Comparison of ENCODE assay signal across 9 mouse cellular contexts in genomic region chr13:29780713-29781112, GRCm38 (mm10).
DNase-seq lines count a peak whose midpoint lies in the region; ATAC-seq and TF ChIP-seq lines count a peak whose summit lies in the region.
"Had no signal": no experiment of that assay in that cellular context is flagged by ENCODE, and none has a peak within 500 bp of the region (broad histone marks: within the 10 kb centered on the region; RNA-seq: fewer than 3 reads in every experiment).

No protein-coding gene starts in this region.

- no peak overlapping the region for H3K4me2 ChIP-seq in embryonic facial prominence, embryonic 11.5 days (ENCODE audit: low read depth, low read length)
- H3K4me2 ChIP-seq: limb, embryonic 15.5 days had no signal

- H3K9ac ChIP-seq in embryonic facial prominence, embryonic 11.5 days (replicated peaks; ENCODE audit: low read length) = no peak overlapping the region
- H3K9ac ChIP-seq: limb, embryonic 15.5 days had no signal

- H3K36me3 ChIP-seq in embryonic facial prominence, embryonic 11.5 days (replicated peaks; ENCODE audit: control insufficient read depth, insufficient read depth, low read depth, low read length) = no peaks in the 10 kb centered on the region
- no peaks in the 10 kb centered on the region for H3K36me3 ChIP-seq in kidney, adult 2 months (ENCODE audit: control insufficient read depth, insufficient read depth, low read length)
- H3K36me3 ChIP-seq: limb, embryonic 15.5 days had no signal

- no peak overlapping the region for H3K4me3 ChIP-seq in embryonic facial prominence, embryonic 11.5 days (ENCODE audit: low read depth, low read length)
- H3K4me3 ChIP-seq in kidney, adult 2 months (ENCODE audit: insufficient read depth, low read depth, low read length) = no peak overlapping the region
- H3K4me3 ChIP-seq: limb, embryonic 15.5 days had no signal

- H3K27me3 ChIP-seq in embryonic facial prominence, embryonic 11.5 days (ENCODE audit: control insufficient read depth, insufficient read depth, low read length) = no peaks in the 10 kb centered on the region
- H3K27me3 ChIP-seq in kidney, adult 2 months (replicated peaks; ENCODE audit: control insufficient read depth, insufficient read depth, low read length) = no peaks in the 10 kb centered on the region
- H3K27me3 ChIP-seq: limb, embryonic 15.5 days had no signal

- no peak overlapping the region for H3K27ac ChIP-seq in embryonic facial prominence, embryonic 11.5 days (replicated peaks; ENCODE audit: low read depth, low read length)
- no peak overlapping the region for H3K27ac ChIP-seq in kidney, adult 2 months (ENCODE audit: insufficient read depth, low read depth, low read length)
- H3K27ac ChIP-seq: limb, embryonic 15.5 days had no signal

- no peaks in the 10 kb centered on the region for H3K9me3 ChIP-seq in embryonic facial prominence, embryonic 11.5 days (replicated peaks; ENCODE audit: control insufficient read depth, low read length)
- H3K9me3 ChIP-seq: limb, embryonic 15.5 days had no signal

- no peak for TF ChIP-seq CTCF in kidney, adult 2 months (conservative IDR thresholded peaks at IDR 0.05; ENCODE audit: insufficient read depth, insufficient read length, low read depth, low read length)

- DNase-seq in adrenal gland, postnatal 10 days = peak; percentile 60
- DNase-seq in adrenal gland, adult 8-10 months = no peak
- peak; percentile 18 for DNase-seq in embryonic facial prominence, embryonic 11.5 days (ENCODE audit: low spot score)
- peak; percentile 92 for DNase-seq in kidney, adult 2 months
- DNase-seq in ovary, postnatal 36 days (ENCODE audit: low spot score) = peak; percentile 41
- DNase-seq in spleen, adult 18-20 months = no peak
- DNase-seq in right cerebral cortex, postnatal 25 days = no peak

- no peak for ATAC-seq in embryonic facial prominence, embryonic 11.5 days (replicated peaks; ENCODE audit: insufficient number of reproducible peaks, low FRiP score, low TSS enrichment, low read depth)
- no peak for ATAC-seq in erythroid progenitor cell, adult 5-6 weeks (replicated peaks; ENCODE audit: low FRiP score, poor library complexity, severe bottlenecking)

- TF ChIP-seq POLR2A in kidney, adult 2 months (IDR thresholded peaks at IDR 0.05; ENCODE audit: low read depth, low read length) = no peak

- WGBS in embryonic facial prominence, embryonic 11.5 days = 52% methylated on average over 6 of the region's 6 CpGs
- 17% methylated on average over 6 of the region's 6 CpGs for WGBS in kidney, adult 2 months

- peaks cover 3% of the 10 kb centered on the region for H3K4me1 ChIP-seq in embryonic facial prominence, embryonic 11.5 days (ENCODE audit: control insufficient read depth, insufficient read depth, low read length)
- H3K4me1 ChIP-seq in kidney, adult 2 months (ENCODE audit: control insufficient read depth, insufficient read depth, low read length) = peaks cover 15% of the 10 kb centered on the region; the same call in 1 of the 2 replicates

Comparison
In these comparisons a context has a peak if more than half of its experiments do, and no peak if none do; other contexts are left out.
1. DNase-seq: peak in adrenal gland, postnatal 10 days (single experiment), embryonic facial prominence, embryonic 11.5 days (single experiment), kidney, adult 2 months (single experiment) and ovary, postnatal 36 days (single experiment); none in adrenal gland, adult 8-10 months (single experiment), spleen, adult 18-20 months (0 of 2) and right cerebral cortex, postnatal 25 days (single experiment).